Mouse (Mus musculus): ENCODE measurements around the gene Gdpd4.

DNA sequence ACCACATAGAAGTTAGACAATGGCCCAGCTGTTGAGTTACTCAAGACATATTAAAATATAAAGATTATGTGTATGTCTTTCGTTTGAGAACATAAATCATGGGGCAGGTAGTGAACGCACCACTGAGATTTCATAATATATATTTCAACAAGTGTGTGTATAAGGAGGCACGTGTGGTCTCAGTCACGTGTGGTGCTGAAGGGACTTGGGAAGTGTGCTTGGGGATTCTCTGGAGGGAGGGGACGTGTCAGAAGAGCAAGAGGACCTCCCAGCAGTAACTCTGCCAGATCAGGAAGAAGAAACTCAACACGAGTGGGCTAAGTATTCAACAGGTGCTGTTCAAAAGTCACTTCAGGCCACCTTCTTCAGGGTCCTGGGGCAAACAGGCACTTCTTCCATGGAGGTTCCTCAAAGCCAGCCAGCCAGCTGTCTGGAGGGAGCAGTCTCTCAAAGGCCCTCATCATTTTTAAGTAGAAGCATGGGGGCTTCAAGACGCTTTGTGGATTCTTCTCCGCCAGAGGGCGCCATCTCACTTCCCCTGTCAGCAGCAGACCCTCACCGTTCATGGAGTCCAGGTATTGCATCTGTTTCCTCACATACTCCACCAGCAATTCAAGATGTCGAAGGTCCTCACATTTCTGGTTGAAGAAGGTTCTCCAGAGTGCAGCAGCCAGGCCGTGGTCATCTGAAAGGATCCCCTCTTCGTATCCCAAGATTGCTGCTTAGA, 64.5 kb downstream of the Gdpd4 start:
- TF ChIP-seq GATA1 (IDR thresholded peaks at IDR 0.05; ENCODE audit: low read length) (no peak), TAL1 (IDR thresholded peaks at IDR 0.05; ENCODE audit: low read length) (no peak)
